In the genomic region with DNA sequence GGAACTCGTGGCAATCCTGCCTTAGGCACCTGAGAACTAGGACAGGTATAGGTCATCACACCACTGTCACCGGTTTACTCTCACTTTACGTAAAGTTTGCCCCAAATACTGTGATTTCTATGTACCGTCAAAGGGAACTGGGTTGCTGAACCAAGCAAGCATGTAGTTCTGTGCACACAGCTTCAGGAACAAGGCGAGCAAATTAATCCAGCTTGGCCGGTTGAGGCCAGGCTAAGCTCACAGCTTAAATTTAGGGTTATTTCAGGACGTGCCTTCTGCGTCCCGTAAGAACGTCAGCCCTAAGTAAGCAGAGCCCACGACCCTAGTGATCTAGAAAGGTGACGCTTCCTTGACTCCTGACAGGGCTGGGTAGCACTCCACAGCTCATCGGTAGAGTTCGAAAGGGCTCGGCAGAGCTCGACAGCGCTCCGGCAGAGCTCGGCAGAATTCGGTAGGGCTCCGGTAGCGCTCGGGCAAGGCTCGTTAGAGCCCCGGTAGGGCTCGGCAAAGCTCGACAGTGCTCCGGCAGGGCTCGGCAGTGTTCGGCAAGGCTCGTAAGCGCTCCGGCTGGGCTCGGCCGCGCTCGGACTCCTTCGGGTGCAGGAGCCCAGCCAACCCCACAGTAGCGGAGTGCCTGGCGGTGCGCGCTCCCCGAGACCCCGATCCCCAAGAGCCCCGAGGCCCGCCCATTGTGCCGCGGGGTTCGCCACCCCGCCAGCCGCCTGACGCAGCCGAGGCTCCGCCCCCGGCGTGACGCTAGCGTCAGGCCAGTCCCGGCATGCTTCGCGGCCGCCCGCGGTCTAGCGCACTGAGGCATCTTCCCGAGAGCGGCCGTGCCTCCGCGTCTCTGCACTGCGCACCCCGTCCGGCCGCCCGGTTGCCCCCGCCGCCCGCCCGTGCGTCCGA, we compare ENCODE assay signal across 8 mouse cellular contexts. TPM values are rescaled to one million over a fixed set of nuclear protein-coding genes. Genes with fewer than 3 reads are reported as not detected.
A peak's percentile ranks its signal among the peaks of the same experiment; 100 is the strongest.
DNase-seq lines count a peak whose midpoint lies in the region; ATAC-seq and TF ChIP-seq lines count a peak whose summit lies in the region.

Etnk1 (plus strand) TSS at position 770 of the 906 bp plus-strand sequence.

- H3K79me2 ChIP-seq in CH12.LX (replicated peaks; ENCODE audit: control insufficient read depth, extremely low read depth, insufficient read depth, poor library complexity, severe bottlenecking), result peaks cover 40% of the 10 kb centered on the region

- no peaks in the 10 kb centered on the region for H3K27me3 ChIP-seq in CH12.LX (replicated peaks)
- peaks cover 4% of the 10 kb centered on the region for H3K27me3 ChIP-seq in forebrain, embryonic 11.5 days (ENCODE audit: control insufficient read depth, insufficient read depth, low read length)
- no peaks in the 10 kb centered on the region for H3K27me3 ChIP-seq in heart, embryonic 16.5 days (ENCODE audit: control insufficient read depth, insufficient read depth, low read length)
- no peaks in the 10 kb centered on the region for H3K27me3 ChIP-seq in liver, embryonic 15.5 days
- H3K27me3 ChIP-seq in neural tube, embryonic 12.5 days (replicated peaks), result no peaks in the 10 kb centered on the region

- in situ Hi-C loops in CH12.LX (cut with MboI; ENCODE audit: low pct_ligation_motif_present, low pct_unique_long_range_greater_than_20kb, low sequenced_read_pairs), result loop anchor here (5.0 kb wide), 1 partner anchor 49 kb away; no protein-coding TSS in a partner anchor

- peak within 1 kb of the TSS; percentile 63 for H3K4me2 ChIP-seq in CH12.LX (ENCODE audit: insufficient read depth, low read depth, poor library complexity, severe bottlenecking)
- peak within 1 kb of the TSS; percentile 89 for H3K4me2 ChIP-seq in forebrain, embryonic 11.5 days (ENCODE audit: low read depth, low read length, severe bottlenecking)
- H3K4me2 ChIP-seq in heart, embryonic 16.5 days (ENCODE audit: low read depth, low read length), result peak within 1 kb of the TSS; percentile 93
- H3K4me2 ChIP-seq in liver, embryonic 15.5 days, result peak within 1 kb of the TSS; percentile 88
- peak within 1 kb of the TSS; percentile 84 for H3K4me2 ChIP-seq in neural tube, embryonic 12.5 days (replicated peaks)

- H3K4me3 ChIP-seq in CH12.LX (replicated peaks in 1 of 3; ENCODE audit: low read depth in 2 of 3, low read length in 2 of 3, poor library complexity in 1 of 3), result peak within 1 kb of the TSS; percentile 87 to 95 (median 90)
- peak within 1 kb of the TSS; percentile 78 for H3K4me3 ChIP-seq in forebrain, embryonic 11.5 days (ENCODE audit: low read depth, low read length)
- H3K4me3 ChIP-seq in heart, embryonic 16.5 days (ENCODE audit: low read length), result peak within 1 kb of the TSS; percentile 92
- peak within 1 kb of the TSS; percentile 93 for H3K4me3 ChIP-seq in liver, embryonic 15.5 days (replicated peaks)
- H3K4me3 ChIP-seq in neural tube, embryonic 12.5 days, result peak within 1 kb of the TSS; percentile 86

- peak; percentile 96 for ATAC-seq in forebrain, embryonic 11.5 days (replicated peaks; ENCODE audit: low FRiP score)
- ATAC-seq in heart, embryonic 16.5 days (replicated peaks; ENCODE audit: extremely low read depth, insufficient read depth, low FRiP score), result peak; percentile 93
- peak; percentile 92 for ATAC-seq in liver, embryonic 15.5 days (ENCODE audit: insufficient read depth)
- ATAC-seq in neural tube, embryonic 12.5 days (ENCODE audit: low FRiP score, low read depth), result peak; percentile 97

- 1% methylated on average over 68 of the region's 81 CpGs for WGBS in forebrain, embryonic 11.5 days
- WGBS in heart, embryonic 16.5 days, result under 1% methylated on average over 79 of the region's 81 CpGs
- WGBS in liver, embryonic 15.5 days (ENCODE audit: insufficient replicate concordance), result under 1% methylated on average over 81 of the region's 81 CpGs
- under 1% methylated on average over 81 of the region's 81 CpGs for WGBS in neural tube, embryonic 12.5 days

- peak within 1 kb of the TSS; percentile 99 for H3K9ac ChIP-seq in CH12.LX (ENCODE audit: insufficient read depth, low read depth)
- H3K9ac ChIP-seq in forebrain, embryonic 11.5 days (ENCODE audit: low read length), result peak within 1 kb of the TSS; percentile 81
- H3K9ac ChIP-seq in heart, embryonic 16.5 days (ENCODE audit: low read length), result peak within 1 kb of the TSS; percentile 96
- peak within 1 kb of the TSS; percentile 93 for H3K9ac ChIP-seq in liver, embryonic 15.5 days
- H3K9ac ChIP-seq in neural tube, embryonic 12.5 days, result peak within 1 kb of the TSS; percentile 86

- TF ChIP-seq POLR2A in CH12.LX (IDR thresholded peaks at IDR 0.05; ENCODE audit: low read depth, low read length), result peak; percentile 87

- no peak for TF ChIP-seq RAD21 in CH12.LX (IDR thresholded peaks at IDR 0.05; ENCODE audit: low read depth, low read length)

- no peak for TF ChIP-seq EP300 in CH12.LX (IDR thresholded peaks at IDR 0.05; ENCODE audit: low read length)

- peak; percentile 85 for DNase-seq in CH12.LX (ENCODE audit: extremely low read depth)
- DNase-seq in c-Kit-positive CD71-positive TER-119-negative erythroid progenitor cells, embryonic 14.5 days (ENCODE audit: low read depth), result peak; percentile 85
- DNase-seq in forebrain, embryonic 11.5 days (ENCODE audit: low spot score), result peak; percentile 96
- peak; percentile 95 to 97 for DNase-seq in kidney, postnatal 36 days
- peak; percentile 93 for DNase-seq in telencephalon, adult 2 months (ENCODE audit: low read depth, low spot score)

- dilution Hi-C loops in CH12.LX (cut with MboI; ENCODE audit: extremely low pct_ligation_motif_present, extremely low pct_unique_long_range_greater_than_20kb, low sequenced_read_pairs), result no loop called here

- no peak for TF ChIP-seq CTCF in CH12.LX (conservative IDR thresholded peaks at IDR 0.05 in 1 of 2, IDR thresholded peaks at IDR 0.05 in 1 of 2; ENCODE audit: low read depth in 2 of 2, low read length in 2 of 2)

- H3K36me3 ChIP-seq in CH12.LX (replicated peaks in 1 of 2; ENCODE audit: control insufficient read depth in 1 of 2, insufficient read depth in 1 of 2, low read length in 1 of 2), result peaks cover 3 to 11% of the 10 kb centered on the region in 2 experiments
- no peaks in the 10 kb centered on the region for H3K36me3 ChIP-seq in forebrain, embryonic 11.5 days (ENCODE audit: control insufficient read depth, insufficient read depth, low read length)
- no peaks in the 10 kb centered on the region for H3K36me3 ChIP-seq in heart, embryonic 16.5 days (ENCODE audit: control insufficient read depth, insufficient read depth)
- peaks cover 12% of the 10 kb centered on the region for H3K36me3 ChIP-seq in liver, embryonic 15.5 days (replicated peaks)
- H3K36me3 ChIP-seq in neural tube, embryonic 12.5 days, result peaks cover 5% of the 10 kb centered on the region; the same call in 1 of the 2 replicates

- H3K9me3 ChIP-seq in CH12.LX (replicated peaks; ENCODE audit: low read length), result no peaks in the 10 kb centered on the region
- H3K9me3 ChIP-seq in forebrain, embryonic 11.5 days (ENCODE audit: control insufficient read depth, low read length), result no peaks in the 10 kb centered on the region
- H3K9me3 ChIP-seq in heart, embryonic 16.5 days (replicated peaks; ENCODE audit: control insufficient read depth, low read length), result no peaks in the 10 kb centered on the region
- no peaks in the 10 kb centered on the region for H3K9me3 ChIP-seq in liver, embryonic 15.5 days (replicated peaks)
- H3K9me3 ChIP-seq in neural tube, embryonic 12.5 days, result no peaks in the 10 kb centered on the region

- H3K27ac ChIP-seq in CH12.LX (ENCODE audit: insufficient read depth, low read depth), result peak within 1 kb of the TSS; percentile 64
- peak within 1 kb of the TSS; percentile 79 for H3K27ac ChIP-seq in forebrain, embryonic 11.5 days (ENCODE audit: low read depth, low read length)
- H3K27ac ChIP-seq in heart, embryonic 16.5 days (ENCODE audit: low read length), result peak within 1 kb of the TSS; percentile 92
- peak within 1 kb of the TSS; percentile 96 for H3K27ac ChIP-seq in liver, embryonic 15.5 days (replicated peaks)
- H3K27ac ChIP-seq in neural tube, embryonic 12.5 days, result peak within 1 kb of the TSS; percentile 84

- H3K4me1 ChIP-seq in CH12.LX (ENCODE audit: control insufficient read depth in 1 of 2, insufficient read depth in 2 of 2), result peaks cover 13 to 20% of the 10 kb centered on the region in 2 experiments
- H3K4me1 ChIP-seq in forebrain, embryonic 11.5 days (replicated peaks; ENCODE audit: control insufficient read depth, insufficient read depth, low read length), result peaks cover 5% of the 10 kb centered on the region; the same call in 1 of the 2 replicates
- H3K4me1 ChIP-seq in heart, embryonic 16.5 days (ENCODE audit: control insufficient read depth, insufficient read depth, low read length), result peaks cover 22% of the 10 kb centered on the region
- peaks cover 51% of the 10 kb centered on the region for H3K4me1 ChIP-seq in liver, embryonic 15.5 days (replicated peaks)
- H3K4me1 ChIP-seq in neural tube, embryonic 12.5 days, result peaks cover 22% of the 10 kb centered on the region

TF ChIP-seq in CH12.LX, 34 proteins besides CTCF, POLR2A, EP300 and RAD21 (continues in another document):
- TF ChIP-seq NRF1 (IDR thresholded peaks at IDR 0.05; ENCODE audit: low read depth, low read length), result peak; percentile 64
- peak; percentile 13; the same call in 1 of the 2 replicates for TF ChIP-seq MAX (IDR thresholded peaks at IDR 0.05; ENCODE audit: low read length)
- no peak for TF ChIP-seq JUND (conservative IDR thresholded peaks at IDR 0.05; ENCODE audit: low read depth, low read length)
- TF ChIP-seq KAT2A (IDR thresholded peaks at IDR 0.05; ENCODE audit: insufficient replicate concordance, low read length), result peak; percentile 53; the same call in 1 of the 2 replicates
- TF ChIP-seq UBTF (IDR thresholded peaks at IDR 0.05; ENCODE audit: low read depth, low read length), result peak; percentile 100
- TF ChIP-seq USF2 (conservative IDR thresholded peaks at IDR 0.05; ENCODE audit: low read depth, low read length), result no peak
- peak; percentile 65 for TF ChIP-seq TBP (conservative IDR thresholded peaks at IDR 0.05; ENCODE audit: low read depth, low read length)
- peak; percentile 29; the same call in 1 of the 2 replicates for TF ChIP-seq MXI1 (IDR thresholded peaks at IDR 0.05; ENCODE audit: low read depth, low read length)
- TF ChIP-seq MAZ (IDR thresholded peaks at IDR 0.05; ENCODE audit: low read depth, low read length), result 0 out of 2 replicates have a peak, but pooled peaks have one; percentile 23
- TF ChIP-seq TCF12 (IDR thresholded peaks at IDR 0.05; ENCODE audit: low read depth, low read length), result peak; percentile 86
- peak; percentile 66; the same call in 1 of the 2 replicates for TF ChIP-seq ZC3H11A (IDR thresholded peaks at IDR 0.05; ENCODE audit: low read depth, low read length)

RNA-seq across cellular contexts. Expression of gene Etnk1, which starts in this region (rescaled TPM):
- 27.0 and 27.1 TPM in 2 replicates for total RNA-seq in CH12.LX (2012; rRNA removed)
- 33.4 and 35.1 TPM in 2 replicates for total RNA-seq in CH12.LX (2014; rRNA removed)
- polyA plus RNA-seq in CH12.LX (2012; ENCODE audit: insufficient read length, low read depth), result 28.4 and 32.8 TPM in 2 replicates
- 28.8 and 32.1 TPM in 2 replicates for polyA plus RNA-seq in forebrain, embryonic 11.5 days (2014; fragmentation: Nextera tagmentation; extraction: Ambion mirVana)
- 13.3 and 13.4 TPM in 2 replicates for polyA plus RNA-seq in heart, embryonic 16.5 days (2015; fragmentation: Nextera tagmentation; extraction: Ambion mirVana)
- polyA plus RNA-seq in liver, embryonic 15.5 days (2015; fragmentation: Nextera tagmentation; extraction: Ambion mirVana), result 7.4 and 8.9 TPM in 2 replicates
- polyA plus RNA-seq in neural tube, embryonic 12.5 days (2016; fragmentation: Nextera tagmentation; extraction: Ambion mirVana), result 37.8 and 40.8 TPM in 2 replicates

Comparison
In these comparisons a context has a peak if more than half of its experiments do, and no peak if none do; other contexts are left out.
1. Peak in every context shown above with its lines: DNase-seq, ATAC-seq, H3K4me3 ChIP-seq and H3K27ac ChIP-seq.